Mouse (Mus musculus) G1E (cell line): ENCODE data around the gene Gm42957.

Experiments used
- CTCF ChIP-seq: IDR thresholded peaks from 2 replicates; pipeline ENCODE4 v1.5.1; 2012; ENCODE audit warnings: low read depth, low read length, inconsistent platforms, mixed read lengths
- GATA1 ChIP-seq: IDR thresholded peaks from 2 replicates; pipeline ENCODE4 v1.6.1; 2012; ENCODE audit warnings: borderline replicate concordance, low read length, inconsistent platforms, mixed read lengths

DNA sequence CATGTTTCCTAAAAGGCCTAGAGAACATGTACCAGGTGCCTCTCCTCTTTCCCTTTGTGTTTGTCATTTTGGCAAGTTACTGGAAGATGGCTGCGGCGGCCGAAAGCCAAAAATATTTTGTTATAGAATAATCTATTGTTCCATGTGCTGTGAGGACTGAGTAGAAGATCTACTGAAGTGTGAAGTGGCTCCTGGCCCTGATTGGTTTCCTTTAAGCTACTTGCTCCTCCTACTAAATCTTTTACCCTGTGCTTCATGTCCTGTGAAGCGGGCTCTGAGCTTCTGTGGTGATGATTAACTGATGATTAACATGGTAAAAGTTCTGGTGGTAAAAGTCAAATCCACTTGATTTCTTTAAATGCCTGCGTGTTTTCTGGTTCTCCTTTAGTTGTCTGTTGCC, 31.6 kb downstream of the Gm42957 start:
- no peak for TF ChIP-seq GATA1
- no peak for TF ChIP-seq CTCF
